Mouse (Mus musculus): ENCODE results near the gene Prr3.
"Not testable (repeated sequence)": the region's sequence is repeated elsewhere in the genome, so short reads cannot be mapped to it uniquely, and the experiment has no call there.

Gene Prr3

GRCm38 (mm10) chr17:35935763-35936162, 44.3 kb downstream of the Prr3 start:
- not testable (repeated sequence) for DNase-seq

DNA sequence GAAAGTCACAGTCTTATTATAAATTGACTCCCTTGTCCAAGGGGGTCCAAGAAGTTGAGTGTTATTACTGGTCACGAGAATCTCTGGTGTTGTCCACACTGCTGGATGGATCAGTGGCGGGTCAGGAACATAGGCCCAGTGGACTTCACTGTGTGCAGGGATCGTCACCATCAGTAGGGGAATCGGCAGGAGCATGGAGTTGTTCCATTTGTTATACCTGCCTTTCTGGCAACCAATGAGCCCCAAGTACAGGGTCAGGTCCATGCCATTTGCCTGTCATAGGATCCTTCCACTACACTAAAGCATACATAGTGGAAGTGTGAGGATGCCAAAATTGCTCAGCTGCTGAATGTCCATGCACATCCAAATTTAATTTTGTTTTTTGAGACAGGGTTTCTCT, 47.4 kb downstream of the Prr3 start:
- DNase-seq = no peak

GRCm38 (mm10) chr17:35930627-35931026, 49.4 kb downstream of the Prr3 start:
- no peak for DNase-seq

GRCm38 (mm10) chr17:35929534-35929933, 50.5 kb downstream of the Prr3 start:
- no peak for DNase-seq

DNA sequence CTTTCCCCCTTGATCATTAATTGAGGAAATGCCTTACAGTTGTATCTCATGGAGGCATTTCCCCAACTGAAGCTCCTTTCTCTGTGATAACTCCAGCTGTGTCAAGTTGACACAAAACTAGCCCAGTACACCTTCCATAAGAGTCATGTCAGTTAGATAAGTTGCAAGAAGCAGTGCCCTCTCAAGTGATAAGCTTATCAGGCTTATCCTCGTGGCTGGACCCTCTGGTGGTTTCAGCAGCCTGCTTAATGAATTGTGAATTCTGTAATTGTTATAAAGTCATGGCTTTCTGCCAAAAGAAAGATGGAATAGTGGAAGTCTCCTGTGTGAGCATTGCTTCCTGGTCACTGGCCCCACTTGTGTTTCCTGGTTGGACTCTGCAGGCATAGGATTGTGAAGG, 52.6 kb downstream of the Prr3 start:
- DNase-seq = no peak

DNA sequence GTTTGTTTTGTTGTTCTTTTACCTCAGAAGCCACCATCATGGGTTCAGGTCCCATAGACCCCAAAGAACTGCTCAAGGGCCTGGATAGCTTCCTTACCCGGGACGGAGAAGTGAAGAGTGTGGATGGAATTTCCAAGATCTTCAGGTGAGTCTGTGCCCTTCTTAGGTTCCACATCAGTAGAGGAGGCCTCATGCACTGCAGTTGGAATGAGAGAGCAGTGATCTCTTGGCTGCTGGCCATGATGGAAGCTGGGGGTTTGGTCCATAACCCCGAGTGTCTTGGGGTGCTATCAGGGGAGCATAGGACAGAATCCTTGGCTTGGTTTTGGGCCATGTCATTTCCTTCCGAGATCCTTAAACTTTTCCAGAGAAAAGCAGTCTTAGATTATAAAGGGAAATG, 56.8 kb downstream of the Prr3 start:
- DNase-seq = no peak

- DNase-seq = no peak
These were observed 57.5 kb downstream of the Prr3 start for GRCm38 (mm10) chr17:35922566-35922965.

Measured in cerebellum, adult 18-20 months (tissue).